Mouse (Mus musculus) lung, embryonic 15.5 days (tissue): ENCODE data around the gene Klf15. TPM values are rescaled to one million over a fixed set of nuclear protein-coding genes. Genes with fewer than 3 reads are reported as not detected.
A peak's percentile ranks its signal among the peaks of the same experiment; 100 is the strongest.

Experiments used
- ATAC-seq: fragments of 200-750 bp; cut with Nextera tagmentation; 2 replicates; pipeline ENCODE4 v1.8.0; 2017; ENCODE audit warnings: moderate number of reproducible peaks, borderline replicate concordance; ENCODE audit not compliant: low FRiP score, low TSS enrichment; ENCODE audit errors: extremely low read depth
- H3K27ac ChIP-seq: fragments of 300-500 bp; sonication (generic); 2 replicates; pipeline ENCODE4 v1.5.1; 2015; ENCODE audit warnings: moderate library complexity, mild to moderate bottlenecking, inconsistent platforms
- H3K27me3 ChIP-seq: fragments of 300-500 bp; sonication (generic); 2 replicates; pipeline ENCODE4 v1.6.1; 2015; ENCODE audit warnings: inconsistent platforms
- H3K36me3 ChIP-seq: fragments of 300-500 bp; sonication (generic); 2 replicates; pipeline ENCODE4 v1.6.1; 2015; ENCODE audit warnings: inconsistent platforms
- H3K4me1 ChIP-seq: fragments of 300-500 bp; sonication (generic); 2 replicates; pipeline ENCODE4 v1.6.1; 2015; ENCODE audit warnings: inconsistent platforms
- H3K4me2 ChIP-seq: fragments of 300-500 bp; sonication (generic); 2 replicates; pipeline ENCODE4 v1.6.1; 2015; ENCODE audit warnings: inconsistent platforms, mild to moderate bottlenecking, moderate library complexity
- H3K4me3 ChIP-seq: fragments of 300-500 bp; sonication (generic); 2 replicates; pipeline ENCODE4 v1.5.1; 2015; ENCODE audit warnings: mild to moderate bottlenecking, inconsistent platforms
- H3K9ac ChIP-seq: fragments of 300-500 bp; sonication (generic); 2 replicates; pipeline ENCODE4 v1.6.1; 2015; ENCODE audit warnings: inconsistent platforms
- H3K9me3 ChIP-seq: fragments of 300-500 bp; sonication (generic); 2 replicates; pipeline ENCODE4 v1.6.1; 2016; ENCODE audit warnings: inconsistent platforms
- WGBS: fragments of 180-500 bp; shearing (Covaris S2); methylation state at CpG from one replicate; pipeline ENCODE4 v1.1.7; 2015; 5-methylcytosine and 5-hydroxymethylcytosine counted together
- polyA plus RNA-seq: library from polyadenylated mRNA; unstranded; fragments of >200 nt; fragmentation: Nextera tagmentation; extraction: Ambion mirVana; gene quantifications from 2 replicates; pipeline ENCODE4 v1.2.1, GENCODE M21; 2015

The Klf15 gene
- polyA plus RNA-seq, 1 experiment from 2014 or later = 13.5 TPM

DNA sequence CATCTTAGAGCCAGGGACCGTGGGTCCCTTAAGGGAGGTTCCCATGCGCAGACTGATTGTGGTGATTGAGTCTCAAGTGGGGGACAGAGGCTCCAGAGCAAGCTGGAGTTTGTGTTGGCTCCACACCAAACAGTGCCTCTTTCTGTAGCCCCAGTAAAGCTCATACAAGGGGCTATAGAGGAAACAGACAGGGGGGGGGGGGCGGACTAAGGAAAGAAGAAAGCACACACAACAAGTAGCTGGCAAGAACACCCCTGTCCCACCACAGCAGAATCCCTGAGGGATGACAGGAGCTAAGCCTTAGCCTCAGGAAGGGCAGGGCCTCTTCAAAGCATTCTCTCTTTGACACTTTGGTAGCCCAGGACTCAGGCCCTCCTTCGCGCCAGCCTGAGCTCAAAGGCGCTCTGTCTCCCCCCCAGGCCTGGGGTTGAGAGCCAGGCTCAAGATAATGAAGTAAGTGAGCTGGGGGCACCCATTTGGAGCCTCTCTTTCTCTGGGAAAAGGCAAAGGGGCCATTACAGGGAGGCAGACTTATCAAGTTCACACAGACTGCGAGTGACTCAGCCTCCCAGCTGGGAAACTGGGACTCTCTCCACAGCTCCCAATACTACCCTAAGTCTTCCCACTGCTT is 33.0 kb downstream of the Klf15 start:
- Histone ChIP-seq H3K27ac (no peak overlapping the region), H3K9me3 (no peaks in the 10 kb centered on the region), H3K4me1 (no peaks in the 10 kb centered on the region), H3K36me3 (no peaks in the 10 kb centered on the region), H3K4me2 (no peak overlapping the region), H3K4me3 (no peak overlapping the region), H3K9ac (no peak overlapping the region), H3K27me3 (no peaks in the 10 kb centered on the region)
- ATAC-seq = no peak
- WGBS = 51% methylated on average over 6 of the region's 7 CpGs

DNA sequence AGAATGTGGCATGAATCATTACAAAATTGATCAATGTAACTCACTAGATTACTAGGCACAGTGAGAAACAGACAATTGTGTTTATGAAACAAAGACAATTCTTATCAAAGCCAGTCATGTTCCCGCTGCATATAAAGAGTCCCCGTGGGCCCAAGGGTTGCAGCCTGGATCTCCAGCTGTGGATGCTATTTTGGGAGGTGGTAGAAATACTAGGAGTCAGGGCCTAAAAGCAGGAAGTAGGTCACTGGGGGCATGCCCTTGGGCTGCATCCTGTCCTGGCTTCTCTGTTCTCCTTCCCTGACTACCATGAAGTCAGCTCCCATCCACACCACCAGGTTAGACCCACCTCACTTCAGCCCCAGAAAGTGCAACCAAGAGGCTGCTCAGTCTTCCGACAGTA is 33.8 kb downstream of the Klf15 start:
- H3K27ac ChIP-seq = no peak overlapping the region
- 58% methylated on average over 3 of the region's 3 CpGs for WGBS

DNA sequence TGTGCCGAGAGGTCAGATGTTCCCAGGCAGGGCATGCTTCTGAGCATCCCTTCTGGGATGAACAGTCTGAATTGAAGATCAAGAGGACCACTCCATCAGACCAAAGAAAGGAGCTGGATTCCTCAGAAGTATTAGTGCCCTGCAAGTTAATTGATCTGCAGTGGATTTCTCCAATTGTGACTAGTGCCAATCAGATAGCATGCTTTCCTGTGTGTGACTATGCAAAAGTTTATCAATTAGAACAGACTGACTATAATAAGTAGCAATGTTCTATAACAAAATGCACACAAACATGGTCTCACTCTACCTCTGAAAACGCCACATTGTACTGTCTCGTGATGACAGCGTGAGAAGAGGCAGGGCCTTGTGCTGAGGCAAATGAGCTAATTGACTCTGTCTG is 37.1 kb downstream of the Klf15 start:
- Histone ChIP-seq H3K36me3 (no peaks in the 10 kb centered on the region), H3K4me1 (no peaks in the 10 kb centered on the region), H3K9me3 (no peaks in the 10 kb centered on the region), H3K27me3 (no peaks in the 10 kb centered on the region), H3K9ac (no peak overlapping the region), H3K4me2 (no peak overlapping the region), H3K4me3 (no peak overlapping the region), H3K27ac (no peak overlapping the region)
- 74% methylated on average over 4 of the region's 4 CpGs for WGBS
- ATAC-seq = no peak

More for the DNA sequence above, 33.8 kb downstream of the Klf15 start:
- H3K4me1 ChIP-seq = no peaks in the 10 kb centered on the region
- ATAC-seq = no peak
- H3K9me3 ChIP-seq = no peaks in the 10 kb centered on the region
- H3K4me3 ChIP-seq = no peak overlapping the region
- no peaks in the 10 kb centered on the region for H3K27me3 ChIP-seq
- H3K4me2 ChIP-seq = no peak overlapping the region
- H3K36me3 ChIP-seq = no peaks in the 10 kb centered on the region
- no peak overlapping the region for H3K9ac ChIP-seq

DNA sequence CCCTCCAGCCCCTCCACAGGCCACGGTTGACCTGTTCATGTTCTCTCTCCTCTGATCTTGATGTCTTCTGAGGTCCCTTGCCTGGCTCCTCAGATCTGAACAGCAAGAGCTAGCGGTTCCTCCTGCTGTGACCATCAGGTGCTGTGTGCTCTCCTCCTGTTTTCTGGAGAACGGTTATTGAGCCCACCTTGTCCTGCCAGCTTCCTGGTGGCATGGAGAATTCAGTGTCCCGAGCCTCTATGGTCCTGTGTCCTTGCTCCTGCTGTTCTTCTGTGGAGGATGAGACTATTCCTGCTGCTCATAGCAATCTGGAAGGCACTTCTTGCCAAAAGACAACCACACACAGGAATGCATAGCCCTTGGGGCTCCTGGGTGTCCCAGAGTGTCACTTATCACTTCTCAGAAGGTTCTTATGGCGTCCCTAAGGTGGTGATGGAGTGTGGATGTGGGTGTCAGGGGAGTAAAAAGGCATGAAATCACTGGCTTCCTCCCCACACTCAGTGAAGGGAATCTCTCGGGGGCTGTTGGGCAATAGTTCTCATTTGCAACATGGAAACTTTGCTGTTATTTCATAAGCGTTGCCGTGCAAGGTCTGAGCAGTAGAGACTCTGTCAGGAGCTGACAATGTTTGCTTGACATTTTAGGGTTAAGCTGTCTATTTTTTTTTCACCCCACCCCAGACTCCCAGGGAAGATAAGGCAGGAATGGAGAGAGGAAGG is 39.0 kb downstream of the Klf15 start:
- no peaks in the 10 kb centered on the region for H3K27me3 ChIP-seq
- H3K27ac ChIP-seq = no peak overlapping the region
- H3K36me3 ChIP-seq = no peaks in the 10 kb centered on the region
- 53% methylated on average over 8 of the region's 8 CpGs for WGBS
- ATAC-seq = no peak
- peaks cover 14% of the 10 kb centered on the region for H3K4me1 ChIP-seq
- H3K9ac ChIP-seq = no peak overlapping the region
- H3K4me2 ChIP-seq = no peak overlapping the region
- H3K9me3 ChIP-seq = no peaks in the 10 kb centered on the region
- no peak overlapping the region for H3K4me3 ChIP-seq

DNA sequence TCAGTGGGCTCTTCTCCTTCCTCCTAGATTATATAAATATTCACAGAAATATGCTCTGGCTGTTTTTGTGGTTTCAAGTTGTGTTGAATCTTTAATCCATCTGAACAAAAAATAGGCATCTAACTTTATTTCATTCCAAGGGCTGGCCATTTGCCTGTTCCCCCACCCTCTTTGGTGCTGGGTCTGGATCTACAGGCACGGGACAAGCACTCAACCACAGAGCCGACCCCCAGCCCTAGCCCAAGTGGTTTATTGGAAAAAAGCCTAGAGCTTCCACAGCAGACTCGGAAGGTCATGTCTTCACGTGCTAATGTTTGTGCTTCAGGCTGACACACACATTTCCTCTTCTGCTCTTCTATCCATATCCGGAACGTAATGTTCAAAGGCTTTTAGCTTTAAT is 43.5 kb downstream of the Klf15 start:
- H3K4me1 ChIP-seq = peaks cover 43% of the 10 kb centered on the region
- no peaks in the 10 kb centered on the region for H3K27me3 ChIP-seq
- H3K27ac ChIP-seq = peak overlapping the region; percentile 89
- WGBS = 6% methylated on average over 6 of the region's 6 CpGs
- no peak overlapping the region for H3K4me3 ChIP-seq
- H3K36me3 ChIP-seq = no peaks in the 10 kb centered on the region
- no peaks in the 10 kb centered on the region for H3K9me3 ChIP-seq
- H3K9ac ChIP-seq = no peak overlapping the region
- H3K4me2 ChIP-seq = no peak overlapping the region
- no peak for ATAC-seq

DNA sequence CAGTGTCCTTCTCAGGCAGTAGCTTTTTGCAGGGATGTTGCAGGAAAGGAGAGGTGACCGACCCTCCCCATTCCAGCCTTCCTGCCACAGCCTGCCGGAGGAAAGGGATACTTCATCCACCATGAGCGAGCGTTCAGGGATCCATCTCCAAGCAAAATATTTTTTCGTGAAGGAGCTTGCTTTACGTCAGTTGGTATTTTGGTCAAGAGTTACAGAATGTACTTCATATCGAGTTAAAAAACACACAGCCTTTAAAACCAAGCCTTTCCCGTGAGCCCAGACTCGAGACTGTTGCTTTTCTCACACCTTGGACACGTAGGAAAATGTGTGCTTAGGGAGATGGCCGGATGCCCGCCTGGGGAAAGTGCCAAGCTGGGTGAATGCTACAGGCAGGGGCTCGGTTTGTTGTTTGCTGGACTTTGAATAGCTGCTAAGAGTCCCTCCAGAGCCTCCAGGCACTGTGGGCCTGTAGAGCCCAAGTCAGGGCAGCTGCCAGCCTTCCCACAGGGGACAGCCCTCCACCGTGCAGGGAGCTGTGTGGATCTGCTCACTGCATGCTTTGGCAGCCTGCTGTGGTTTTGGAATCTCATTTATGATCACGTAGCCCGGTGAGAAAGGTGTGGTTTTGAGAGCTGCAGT is 44.4 kb downstream of the Klf15 start:
- Histone ChIP-seq H3K27ac (peak overlapping the region; percentile 89), H3K9me3 (no peaks in the 10 kb centered on the region), H3K36me3 (no peaks in the 10 kb centered on the region), H3K4me1 (peaks cover 43% of the 10 kb centered on the region), H3K27me3 (no peaks in the 10 kb centered on the region), H3K9ac (no peak overlapping the region), H3K4me3 (no peak overlapping the region), H3K4me2 (0 out of 2 replicates have a peak overlapping the region, but pooled peaks have one; percentile 3)
- WGBS = 18% methylated on average over 16 of the region's 16 CpGs
- ATAC-seq = peak; percentile 66

DNA sequence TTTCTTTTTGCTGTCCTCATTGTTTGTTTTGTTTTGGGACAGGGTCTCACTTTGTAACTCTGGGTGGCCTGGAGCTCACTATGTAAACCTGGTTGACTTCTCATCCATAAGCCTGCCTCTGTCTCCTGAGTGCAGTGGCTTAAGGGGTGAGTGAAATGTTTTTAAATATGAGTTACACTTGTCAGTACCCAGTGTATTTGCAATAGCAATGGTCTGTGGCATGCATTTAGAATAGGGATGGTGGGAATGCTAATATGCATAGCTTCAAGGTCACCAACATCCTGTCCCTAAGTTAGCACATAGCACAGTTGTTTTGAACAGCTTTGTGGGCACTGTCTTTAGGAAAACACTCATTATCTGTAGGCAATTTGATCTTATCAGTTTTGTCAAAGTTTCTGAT is 45.1 kb downstream of the Klf15 start:
- no peak overlapping the region for H3K4me2 ChIP-seq
- H3K27me3 ChIP-seq = no peaks in the 10 kb centered on the region
- peak overlapping the region; percentile 89 for H3K27ac ChIP-seq
- H3K4me3 ChIP-seq = no peak overlapping the region
- H3K9me3 ChIP-seq = no peaks in the 10 kb centered on the region
- no peak overlapping the region for H3K9ac ChIP-seq
- H3K4me1 ChIP-seq = peaks cover 43% of the 10 kb centered on the region
- no peaks in the 10 kb centered on the region for H3K36me3 ChIP-seq
- ATAC-seq = no peak

DNA sequence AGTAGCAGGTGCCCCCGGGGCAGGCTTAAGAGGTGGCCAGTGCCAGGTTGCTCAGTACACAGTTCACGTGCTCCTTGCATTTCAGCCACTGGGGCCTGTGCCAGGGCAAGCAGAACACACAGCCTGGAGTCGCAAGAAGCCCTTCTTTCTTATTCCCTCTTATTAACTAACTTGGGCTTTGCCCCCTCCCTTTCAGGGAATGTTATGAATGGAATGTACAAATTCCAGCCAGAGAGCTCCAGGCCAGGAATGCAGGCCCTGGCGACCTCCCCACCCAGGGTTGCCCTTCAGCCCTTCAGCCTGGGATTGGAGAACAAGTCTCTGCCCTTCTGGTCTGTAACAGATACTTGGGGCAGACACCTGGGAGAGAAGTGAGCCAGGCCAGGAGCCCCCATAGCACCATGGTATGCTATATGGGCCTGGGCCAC is 45.8 kb downstream of the Klf15 start:
- WGBS = 28% methylated on average over 4 of the region's 4 CpGs
- H3K9ac ChIP-seq = no peak overlapping the region
- peaks cover 43% of the 10 kb centered on the region for H3K4me1 ChIP-seq
- H3K9me3 ChIP-seq = no peaks in the 10 kb centered on the region
- peak overlapping the region; percentile 89 for H3K27ac ChIP-seq
- no peaks in the 10 kb centered on the region for H3K36me3 ChIP-seq
- peak; percentile 74 for ATAC-seq
- H3K4me2 ChIP-seq = no peak overlapping the region
- H3K4me3 ChIP-seq = no peak overlapping the region
- no peaks in the 10 kb centered on the region for H3K27me3 ChIP-seq

DNA sequence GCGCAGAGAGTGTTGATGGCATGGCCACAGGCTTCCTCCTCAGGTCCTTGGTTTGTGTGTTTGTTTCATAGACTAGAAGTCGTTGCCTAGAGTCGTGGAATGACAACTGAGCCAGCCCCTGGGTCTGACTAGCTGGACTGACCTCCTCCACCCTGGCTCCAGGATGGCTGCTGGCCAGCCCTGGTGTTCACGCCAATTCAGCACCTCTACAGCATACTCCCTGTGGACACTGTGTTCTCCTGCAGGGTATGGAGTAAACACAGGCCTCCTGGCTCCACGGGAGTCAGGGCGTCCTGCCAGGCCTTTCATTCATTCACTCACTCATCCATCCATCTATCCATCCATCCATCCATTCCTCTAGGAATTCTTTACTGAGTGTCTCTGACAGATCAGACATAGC is 46.7 kb downstream of the Klf15 start:
- Histone ChIP-seq H3K9ac (no peak overlapping the region), H3K27me3 (no peaks in the 10 kb centered on the region), H3K27ac (peak overlapping the region; percentile 89; the same call in 1 of the 2 replicates), H3K4me1 (peaks cover 43% of the 10 kb centered on the region), H3K4me2 (no peak overlapping the region), H3K9me3 (no peaks in the 10 kb centered on the region), H3K4me3 (no peak overlapping the region), H3K36me3 (no peaks in the 10 kb centered on the region)
- 41% methylated on average over 6 of the region's 6 CpGs for WGBS
- no peak for ATAC-seq

DNA sequence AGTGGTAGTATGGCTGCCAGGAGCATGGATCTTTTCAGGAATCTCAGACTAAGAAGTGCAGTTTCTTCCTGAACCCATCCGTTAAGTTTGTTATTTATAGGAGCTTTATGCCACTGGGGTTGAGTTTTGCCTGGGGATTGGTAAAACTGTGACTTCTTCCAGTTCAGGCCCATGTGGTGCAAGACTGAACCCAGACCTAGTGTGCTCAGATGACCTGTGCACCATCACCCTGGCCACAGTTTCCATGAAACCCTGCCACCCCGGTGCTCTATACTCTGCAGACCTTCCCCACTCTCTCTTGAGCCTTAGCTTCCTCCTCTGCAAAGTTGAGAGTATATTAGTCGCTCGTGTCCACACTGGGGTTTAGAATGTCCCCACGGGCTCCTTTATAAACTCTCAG is 50.0 kb downstream of the Klf15 start:
- no peak overlapping the region for H3K4me2 ChIP-seq
- H3K9me3 ChIP-seq = no peaks in the 10 kb centered on the region
- peaks cover 22% of the 10 kb centered on the region for H3K4me1 ChIP-seq
- no peaks in the 10 kb centered on the region for H3K36me3 ChIP-seq
- no peak overlapping the region for H3K27ac ChIP-seq
- WGBS = 80% methylated on average over 5 of the region's 5 CpGs
- no peaks in the 10 kb centered on the region for H3K27me3 ChIP-seq
- no peak overlapping the region for H3K4me3 ChIP-seq
- H3K9ac ChIP-seq = no peak overlapping the region
- no peak for ATAC-seq

DNA sequence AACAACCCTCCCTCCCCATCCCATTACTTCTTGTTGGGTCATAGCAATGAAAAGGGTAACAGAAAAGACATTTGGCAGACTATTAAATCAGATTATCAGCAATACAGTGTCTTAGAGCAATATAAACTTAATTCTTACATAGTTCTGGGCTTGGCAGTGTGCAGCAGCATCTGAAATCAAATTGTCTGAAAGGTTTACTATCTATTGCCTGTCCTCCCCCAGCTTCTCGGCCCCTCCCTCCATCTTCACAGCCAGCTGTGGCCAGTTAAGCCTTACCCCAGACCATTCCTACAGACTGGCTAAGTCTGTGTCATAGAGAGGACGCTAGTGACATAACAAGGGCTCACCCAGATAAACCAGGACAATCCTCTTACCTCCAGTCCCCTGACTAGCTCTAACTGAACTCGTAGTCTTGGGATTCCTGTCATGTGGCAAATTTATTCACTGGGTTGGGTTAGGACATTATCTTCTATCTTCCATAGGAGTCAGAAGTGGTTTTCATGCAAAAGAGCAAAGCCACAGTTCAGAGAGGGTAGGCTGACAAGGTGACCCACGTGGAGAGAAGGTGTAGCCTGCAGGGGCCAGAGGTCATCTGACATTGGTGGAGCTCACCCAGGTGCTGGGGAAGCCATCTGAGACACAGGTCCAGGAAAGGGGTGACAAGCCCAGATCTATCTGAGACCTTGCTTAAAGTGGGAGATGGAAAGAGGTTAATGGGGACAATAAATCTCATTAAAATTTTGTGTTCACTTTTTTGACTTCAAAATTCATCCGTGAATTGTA is 50.9 kb downstream of the Klf15 start:
- Histone ChIP-seq H3K27ac (no peak overlapping the region), H3K27me3 (no peaks in the 10 kb centered on the region), H3K4me2 (no peak overlapping the region), H3K4me3 (no peak overlapping the region), H3K36me3 (no peaks in the 10 kb centered on the region), H3K9me3 (no peaks in the 10 kb centered on the region), H3K4me1 (peaks cover 13% of the 10 kb centered on the region), H3K9ac (no peak overlapping the region)
- ATAC-seq = no peak
- 68% methylated on average over 5 of the region's 5 CpGs for WGBS
